Mouse (Mus musculus): Measurements from ENCODE around the gene Glis2.

- TF ChIP-seq CTCF (IDR thresholded peaks at IDR 0.05; ENCODE audit: control insufficient read depth, insufficient read depth, insufficient replicate concordance, low read depth, low read length) (no peak), POLR2A (IDR thresholded peaks at IDR 0.05; ENCODE audit: control insufficient read depth, low read depth, low read length) (no peak)
Observed at GRCm38 (mm10) chr16:4605514-4606131, 11.1 kb downstream of the Glis2 start.

All from testis, adult 2 months (tissue).